Mouse (Mus musculus): ENCODE data around the gene Tma7.

GRCm38 (mm10) chr9:109119571-109119970, 37.2 kb upstream of the Tma7 start:
- TF ChIP-seq GATA1 (IDR thresholded peaks at IDR 0.05; ENCODE audit: borderline replicate concordance, low read length) (no peak), FLI1 (IDR thresholded peaks at IDR 0.05; ENCODE audit: low read length) (no peak)
